Mouse (Mus musculus) midbrain, postnatal 0 days (tissue): ENCODE data around the gene Gabrb1. TPM values are rescaled to one million over a fixed set of nuclear protein-coding genes. Genes with fewer than 3 reads are reported as not detected.
A peak's percentile ranks its signal among the peaks of the same experiment; 100 is the strongest.
"Not testable (repeated sequence)": the region's sequence is repeated elsewhere in the genome, so short reads cannot be mapped to it uniquely, and the experiment has no call there.

ENCODE experiments used
- ATAC-seq: fragments of 200-750 bp; cut with Nextera tagmentation; 2 replicates; pipeline ENCODE4 v1.8.0; 2017; ENCODE audit warnings: moderate number of reproducible peaks, mild to moderate bottlenecking, moderate TSS enrichment, moderate library complexity; ENCODE audit not compliant: low FRiP score
- DNase-seq: peaks from one replicate; pipeline ENCODE4 v3.0.0-alpha.2; 2015; ENCODE audit warnings: low spot score
- H3K27ac ChIP-seq: fragments of 300-500 bp; sonication (generic); 2 replicates; pipeline ENCODE4 v1.5.1; 2014; ENCODE audit warnings: low read depth, mild to moderate bottlenecking, low read length, mixed read lengths
- H3K27me3 ChIP-seq: fragments of 300-500 bp; sonication (generic); 2 replicates; pipeline ENCODE4 v1.6.1; 2014; ENCODE audit warnings: low read length, control low read depth, mixed read lengths; ENCODE audit not compliant: insufficient read depth
- H3K36me3 ChIP-seq: fragments of 300-500 bp; sonication (generic); 2 replicates; pipeline ENCODE4 v1.6.1; 2014; ENCODE audit warnings: low read length, control low read depth, mixed read lengths; ENCODE audit not compliant: insufficient read depth
- H3K4me1 ChIP-seq: fragments of 300-500 bp; sonication (generic); 2 replicates; pipeline ENCODE4 v1.6.1; 2014; ENCODE audit warnings: mild to moderate bottlenecking, control low read depth, antibody characterized with exemption, low read length, mixed read lengths; ENCODE audit not compliant: insufficient read depth
- H3K4me2 ChIP-seq: fragments of 300-500 bp; sonication (generic); 2 replicates; pipeline ENCODE4 v1.6.1; 2014; ENCODE audit warnings: low read depth, mild to moderate bottlenecking, low read length, mixed read lengths; ENCODE audit not compliant: poor library complexity, severe bottlenecking
- H3K4me3 ChIP-seq: fragments of 300-500 bp; sonication (generic); 2 replicates; pipeline ENCODE4 v1.5.1; 2014; ENCODE audit warnings: low read depth, mild to moderate bottlenecking, low read length, moderate library complexity
- H3K9ac ChIP-seq: fragments of 300-500 bp; sonication (generic); replicated peaks from 2 replicates; pipeline ENCODE4 v1.6.1; 2014; ENCODE audit warnings: mild to moderate bottlenecking, low read length, moderate library complexity, mixed read lengths; ENCODE audit not compliant: poor library complexity, severe bottlenecking
- H3K9me3 ChIP-seq: fragments of 300-500 bp; sonication (generic); 2 replicates; pipeline ENCODE4 v1.6.1; 2016; ENCODE audit warnings: low read length, control low read depth
- CTCF ChIP-seq: IDR thresholded peaks from 2 replicates; pipeline ENCODE4 v1.5.1; 2016; ENCODE audit warnings: antibody characterized with exemption, mild to moderate bottlenecking
- WGBS: fragments of 180-500 bp; shearing (Covaris S2); extraction: QIAGEN DNeasy Blood & Tissue Kit; methylation state at CpG from one replicate; pipeline ENCODE4 v1.1.7; 2014; 5-methylcytosine and 5-hydroxymethylcytosine counted together
- polyA plus RNA-seq: library from polyadenylated mRNA; unstranded; fragments of >200 nt; fragmentation: Nextera tagmentation; extraction: Ambion mirVana; gene quantifications from 2 replicates; pipeline ENCODE4 v1.2.1, GENCODE M21; 2015
- total RNA-seq: library from RNA; depleted of rRNA; stranded (reverse); fragments of >200 nt; gene quantifications from 2 replicates; pipeline ENCODE4 v1.2.3, GENCODE M21; 2014

The Gabrb1 gene
- total and polyA plus RNA-seq, 2 experiments from 2014 or later, result 15.3 to 46.6 TPM

DNA sequence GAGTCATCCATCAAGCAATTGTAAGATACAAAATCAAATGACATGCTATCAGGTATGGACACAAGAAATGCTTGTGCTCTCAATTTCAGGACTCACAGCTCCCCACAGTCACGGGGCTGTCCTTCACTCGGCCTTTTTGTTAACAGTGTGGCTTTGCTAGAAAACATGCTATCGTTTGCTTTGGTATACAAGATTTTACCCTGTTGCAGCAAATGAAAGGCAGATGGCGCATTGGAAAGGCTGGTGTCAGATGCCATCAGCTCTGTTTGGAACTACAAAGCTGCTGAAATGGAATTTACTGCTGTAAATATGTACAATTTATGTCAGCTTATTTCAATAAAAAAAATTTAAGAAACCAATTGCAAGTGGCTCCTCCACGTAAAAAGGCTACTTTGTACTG, 490.8 kb downstream of the Gabrb1 start:
- peak; percentile 48 for TF ChIP-seq CTCF
- no peak for ATAC-seq
- H3K36me3 ChIP-seq, result no peaks in the 10 kb centered on the region
- no peak overlapping the region for H3K27ac ChIP-seq
- H3K27me3 ChIP-seq, result no peaks in the 10 kb centered on the region
- no peak overlapping the region for H3K4me3 ChIP-seq
- no peaks in the 10 kb centered on the region for H3K9me3 ChIP-seq
- 43% methylated on average over 5 of the region's 5 CpGs for WGBS
- H3K4me2 ChIP-seq, result no peak overlapping the region
- no peaks in the 10 kb centered on the region for H3K4me1 ChIP-seq
- H3K9ac ChIP-seq, result no peak overlapping the region
- peak; percentile 9 for DNase-seq

DNA sequence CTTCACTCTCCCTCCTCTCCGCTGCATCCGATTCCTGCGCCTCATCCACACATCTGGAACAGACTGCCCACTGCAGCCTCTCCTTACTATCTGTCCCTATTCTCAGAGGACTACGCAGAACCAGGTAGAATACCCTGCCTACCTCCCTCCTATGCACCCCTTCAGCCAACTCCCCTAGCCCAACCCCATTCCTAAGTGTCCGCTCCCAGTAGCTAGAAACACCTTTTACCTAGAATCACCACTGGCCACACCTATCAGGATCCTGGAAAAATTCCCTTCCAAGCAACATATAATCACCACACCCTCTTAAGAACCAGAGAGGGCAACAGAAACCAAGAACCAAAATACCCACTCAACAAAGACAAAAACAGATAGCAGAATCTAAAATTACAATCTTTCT, 493.0 kb downstream of the Gabrb1 start:
- TF ChIP-seq CTCF, result no peak
- 96% methylated on average over 5 of the region's 5 CpGs for WGBS
- ATAC-seq, result no peak
- H3K4me3 ChIP-seq, result no peak overlapping the region
- no peak overlapping the region for H3K9ac ChIP-seq
- H3K4me2 ChIP-seq, result no peak overlapping the region
- no peaks in the 10 kb centered on the region for H3K9me3 ChIP-seq
- no peaks in the 10 kb centered on the region for H3K4me1 ChIP-seq
- no peaks in the 10 kb centered on the region for H3K27me3 ChIP-seq
- no peak for DNase-seq
- no peak overlapping the region for H3K27ac ChIP-seq
- H3K36me3 ChIP-seq, result no peaks in the 10 kb centered on the region

DNA sequence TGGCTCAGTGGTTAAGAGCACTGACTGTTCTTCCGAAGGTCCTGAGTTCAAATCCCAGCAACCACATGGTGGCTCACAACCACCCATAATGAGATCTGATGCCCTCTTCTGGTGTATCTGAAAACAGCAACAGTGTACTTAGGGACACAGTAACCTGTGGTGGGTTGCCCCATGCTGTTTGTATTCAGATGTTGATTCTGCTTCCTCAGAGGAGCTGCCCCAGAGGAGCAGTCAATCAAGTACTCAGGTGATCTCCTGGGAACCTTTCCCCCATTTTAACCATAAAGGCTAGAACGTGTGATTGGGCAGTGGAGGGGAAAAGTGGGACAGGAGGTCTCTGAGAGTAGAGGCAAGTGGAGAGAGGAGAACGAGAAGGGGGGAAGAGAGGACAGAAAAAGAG, 497.8 kb downstream of the Gabrb1 start:
- WGBS, result 73% methylated on average over 3 of the region's 3 CpGs
- ATAC-seq, H3K9me3 ChIP-seq, H3K4me1 ChIP-seq, DNase-seq, H3K27me3 ChIP-seq, H3K4me3 ChIP-seq, H3K27ac ChIP-seq, H3K9ac ChIP-seq, H3K4me2 ChIP-seq: not testable (repeated sequence)
- peaks cover 17% of the 10 kb centered on the region for H3K36me3 ChIP-seq

DNA sequence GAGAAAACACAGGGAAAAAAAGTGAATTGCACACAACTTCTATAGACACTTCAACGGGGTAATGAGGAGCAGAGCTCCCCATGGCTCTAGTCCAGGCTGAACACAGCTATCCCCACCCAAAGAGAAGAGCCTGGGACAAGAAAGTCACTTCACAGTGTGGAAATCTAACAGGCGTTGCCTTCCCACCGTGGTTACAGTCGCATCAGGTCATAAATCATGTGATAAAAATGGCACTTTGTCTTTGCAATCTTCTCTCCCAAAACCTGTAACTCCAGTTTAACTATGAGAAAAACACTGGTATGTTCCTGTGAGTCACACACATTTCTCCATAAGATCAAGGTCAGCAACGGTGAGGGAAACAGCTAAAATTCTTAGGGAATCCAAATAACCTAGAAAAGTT, 498.7 kb downstream of the Gabrb1 start:
- Histone ChIP-seq H3K27me3 (no peaks in the 10 kb centered on the region), H3K27ac (no peak overlapping the region), H3K4me1 (no peaks in the 10 kb centered on the region), H3K36me3 (peaks cover 20% of the 10 kb centered on the region), H3K9me3 (no peaks in the 10 kb centered on the region), H3K4me3 (no peak overlapping the region), H3K9ac (no peak overlapping the region), H3K4me2 (no peak overlapping the region)
- WGBS, result 97% methylated on average over 5 of the region's 5 CpGs
- DNase-seq, result no peak
- no peak for TF ChIP-seq CTCF
- no peak for ATAC-seq

DNA sequence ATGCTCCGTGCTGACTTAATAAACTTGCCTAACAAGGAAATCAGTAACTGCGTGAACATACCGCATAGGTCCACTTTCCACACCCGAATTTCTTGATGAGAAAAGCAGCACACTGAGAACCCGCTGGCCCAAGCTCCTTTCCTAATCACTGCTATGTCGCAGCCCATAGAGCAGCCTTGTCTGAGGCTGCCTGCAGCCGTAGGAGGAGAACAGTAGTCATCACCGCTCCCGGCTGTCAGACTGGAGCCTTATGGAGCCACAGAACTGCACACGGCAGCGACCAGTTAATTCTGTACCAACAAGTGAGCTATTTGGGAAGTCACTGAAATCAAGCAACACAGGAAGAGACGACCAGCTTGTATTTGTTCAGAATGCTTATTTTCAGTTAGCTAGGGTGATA, 500.8 kb downstream of the Gabrb1 start:
- Histone ChIP-seq H3K4me1 (no peaks in the 10 kb centered on the region), H3K9ac (no peak overlapping the region), H3K27ac (no peak overlapping the region), H3K4me2 (no peak overlapping the region), H3K4me3 (no peak overlapping the region), H3K27me3 (no peaks in the 10 kb centered on the region), H3K9me3 (no peaks in the 10 kb centered on the region), H3K36me3 (peaks cover 23% of the 10 kb centered on the region)
- no peak for TF ChIP-seq CTCF
- DNase-seq, result no peak
- WGBS, result 93% methylated on average over 12 of the region's 12 CpGs
- no peak for ATAC-seq

DNA sequence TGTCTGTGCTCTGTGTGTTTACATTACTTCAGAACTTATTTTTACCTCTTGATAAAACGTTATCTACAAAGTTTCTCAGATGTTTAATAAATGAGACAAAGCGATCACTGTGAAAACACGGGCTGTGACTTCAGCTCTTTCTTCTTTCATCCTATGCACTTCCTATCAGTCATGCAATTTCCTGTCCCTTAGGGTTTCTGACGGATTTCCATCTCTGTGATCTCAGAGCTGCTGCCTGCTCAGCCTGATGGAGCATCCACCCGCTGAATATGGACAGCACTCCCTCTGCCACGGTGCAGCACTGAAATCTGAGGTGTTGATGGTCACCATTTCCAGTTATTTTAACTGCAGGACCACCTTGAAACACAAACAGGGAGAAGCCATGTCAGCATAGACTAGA, 501.6 kb downstream of the Gabrb1 start:
- no peaks in the 10 kb centered on the region for H3K9me3 ChIP-seq
- H3K9ac ChIP-seq, result no peak overlapping the region
- ATAC-seq (no peak), DNase-seq (no peak)
- no peak overlapping the region for H3K27ac ChIP-seq
- 62% methylated on average over 6 of the region's 6 CpGs for WGBS
- no peak for TF ChIP-seq CTCF
- H3K4me1 ChIP-seq, result peaks cover 5% of the 10 kb centered on the region; the same call in 1 of the 2 replicates
- H3K36me3 ChIP-seq, result peaks cover 23% of the 10 kb centered on the region
- no peaks in the 10 kb centered on the region for H3K27me3 ChIP-seq
- no peak overlapping the region for H3K4me3 ChIP-seq
- H3K4me2 ChIP-seq, result no peak overlapping the region
